Mouse (Mus musculus) left cerebral cortex, adult 11 months (tissue): Measurements from ENCODE around the gene Olfr46.
"Not testable (repeated sequence)": the region's sequence is repeated elsewhere in the genome, so short reads cannot be mapped to it uniquely, and the experiment has no call there.

Experiments
- DNase-seq: peaks from one replicate; pipeline ENCODE4 v3.0.0; 2022; ENCODE audit warnings: low spot score

Gene Olfr46

DNA sequence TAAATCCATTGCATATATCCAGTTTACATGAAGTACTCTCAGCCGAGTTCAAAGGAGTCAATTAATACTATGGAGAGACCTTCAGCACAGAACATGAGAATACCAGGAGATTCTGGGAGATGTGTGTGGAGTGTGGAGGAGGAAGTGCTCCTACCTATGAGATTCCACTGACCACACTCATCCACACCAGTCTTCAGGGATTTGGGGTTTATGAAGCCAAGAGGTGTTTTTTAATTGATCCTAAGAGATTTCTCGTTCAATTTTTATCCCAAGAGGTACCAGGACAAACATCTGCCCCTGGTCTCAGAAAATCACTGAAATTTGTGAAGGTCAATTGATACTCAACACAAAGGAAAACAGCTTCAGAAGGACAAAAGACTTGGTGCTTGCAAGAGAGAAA lies at the start of gene Olfr46:
Gene Olfr46, plus strand, starts transcription at position 301 of the 400 bp plus-strand sequence.
- not testable (repeated sequence) for DNase-seq

DNA sequence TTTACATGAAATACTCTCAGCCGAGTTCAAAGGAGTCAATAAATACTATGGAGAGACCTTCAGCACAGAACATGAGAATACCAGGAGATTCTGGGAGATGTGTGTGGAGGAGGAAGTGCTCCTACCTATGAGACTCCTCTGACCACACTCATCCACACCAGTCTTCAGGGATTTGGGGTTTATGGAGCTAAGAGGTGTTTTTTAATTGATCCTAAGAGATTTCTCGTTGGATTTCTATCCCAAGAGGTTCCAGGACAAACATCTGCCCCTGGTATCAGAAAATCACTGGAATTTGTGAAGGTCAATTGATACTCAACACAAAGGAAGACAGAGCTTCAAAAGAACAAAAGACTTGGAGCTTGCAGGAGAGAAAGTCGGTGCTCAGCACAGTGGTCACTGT lies 33.5 kb upstream of the Olfr46 start, which contains the start of gene Olfr538:
Gene Olfr538, plus strand, starts transcription at position 301 of the 400 bp plus-strand sequence.
- DNase-seq: no peak

DNA sequence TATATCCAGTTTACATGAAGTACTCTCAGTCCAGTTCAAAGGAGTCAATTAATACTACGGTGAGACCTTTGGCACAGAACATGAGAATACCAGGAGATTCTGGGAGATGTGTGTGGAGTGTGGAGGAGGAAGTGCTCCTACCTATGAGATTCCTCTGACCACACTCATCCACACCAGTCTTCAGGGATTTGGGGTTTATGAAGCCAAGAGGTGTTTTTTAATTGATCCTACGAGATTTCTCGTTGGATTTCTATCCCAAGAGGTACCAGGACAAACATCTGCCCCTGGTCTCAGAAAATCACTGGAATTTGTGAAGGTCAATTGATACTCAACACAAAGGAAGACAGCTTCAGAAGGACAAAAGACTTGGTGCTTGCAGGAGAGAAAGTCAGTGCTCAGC lies 27.6 kb downstream of the Olfr46 start, which contains the start of gene Olfr61:
Gene Olfr61, plus strand, starts transcription at position 301 of the 400 bp plus-strand sequence.
- not testable (repeated sequence) for DNase-seq

DNA sequence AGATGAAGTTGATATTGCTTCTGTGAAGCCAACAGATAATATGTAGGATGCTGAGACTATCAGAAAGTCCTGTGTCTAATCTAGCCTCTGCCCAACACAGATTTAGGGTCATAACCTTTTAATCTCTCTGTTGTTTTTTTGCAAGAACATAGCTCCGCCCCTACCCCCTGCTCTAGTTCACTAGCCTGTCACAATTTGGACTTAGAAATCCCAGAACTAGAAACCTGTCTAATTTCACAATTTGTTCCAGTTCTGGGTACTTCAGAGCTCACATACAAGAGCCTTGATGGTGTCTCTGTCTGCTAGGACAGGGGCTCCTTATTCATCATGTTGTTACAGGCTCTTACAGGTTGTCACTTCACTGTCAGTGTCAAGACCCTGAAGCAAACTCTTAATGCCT lies 29.5 kb downstream of the Olfr46 start:
- DNase-seq: no peak

- DNase-seq: no peak
Observed at GRCm38 (mm10) chr7:140646152-140646551, 45.1 kb downstream of the Olfr46 start, which contains the start of gene Olfr53. Olfr53 (plus strand) TSS chr7:140646452.

GRCm38 (mm10) chr7:140659630-140660029 lies 58.6 kb downstream of the Olfr46 start, which contains the start of gene Olfr539:
Olfr539 (plus strand) TSS chr7:140659930.
- no peak for DNase-seq
